Mouse (Mus musculus) adrenal gland, adult 2 months (tissue): ENCODE measurements at regions not wholly inside any gene's neighbourhood (a gene's known extent, or its start where the extent isn't known, plus 50 kb on each side); places are given as distances from the start of the nearest gene placed in this dataset.

Experiments
- DNase-seq: peaks from one replicate; pipeline ENCODE4 v3.0.0; 2021

DNA sequence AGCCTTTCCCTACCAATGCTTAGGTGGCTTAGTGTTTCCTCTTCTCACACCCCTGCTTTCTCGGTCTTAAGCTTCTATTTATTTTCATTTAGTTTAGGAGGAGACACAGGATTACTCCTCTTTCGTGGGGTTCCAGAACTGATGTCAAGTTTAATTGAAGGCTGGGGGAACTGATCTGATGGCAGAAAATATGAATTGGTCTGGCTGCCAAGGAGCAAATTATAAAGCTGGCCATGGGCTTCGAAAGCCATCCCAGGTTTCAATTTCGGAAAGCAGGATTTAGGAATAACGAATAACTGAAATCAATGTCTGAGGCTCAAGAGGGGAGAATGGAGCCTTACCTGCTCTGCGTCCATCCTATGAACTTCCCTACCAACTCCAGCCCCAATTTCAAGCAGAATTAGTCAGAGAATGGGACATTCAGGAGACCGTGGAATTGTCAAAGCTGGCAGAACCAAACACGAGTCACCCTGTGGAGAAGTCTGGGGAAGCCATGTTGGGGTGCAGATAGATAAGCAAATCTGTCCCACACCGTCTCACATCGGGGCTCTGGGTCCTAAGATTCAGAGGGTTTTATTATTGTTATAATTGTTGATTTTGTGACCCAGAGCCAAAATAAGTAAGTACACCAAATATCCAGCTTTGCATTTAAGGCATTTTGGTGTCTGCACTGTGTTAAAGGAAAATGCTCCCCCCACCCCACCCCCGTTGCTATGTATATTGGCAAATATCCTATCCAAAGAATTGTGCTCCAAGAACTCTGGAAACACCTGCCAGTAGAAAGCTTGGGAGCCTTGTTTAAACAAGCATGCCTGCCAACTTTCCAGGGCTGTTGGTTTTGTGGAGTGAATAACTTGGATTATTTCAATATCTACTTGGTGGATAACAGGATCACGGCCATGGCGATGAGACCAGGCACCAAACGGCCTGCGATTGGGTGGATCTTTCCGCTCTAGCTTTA is 56.5 kb upstream of the Tgfbr2 start:
- no peak for DNase-seq

DNA sequence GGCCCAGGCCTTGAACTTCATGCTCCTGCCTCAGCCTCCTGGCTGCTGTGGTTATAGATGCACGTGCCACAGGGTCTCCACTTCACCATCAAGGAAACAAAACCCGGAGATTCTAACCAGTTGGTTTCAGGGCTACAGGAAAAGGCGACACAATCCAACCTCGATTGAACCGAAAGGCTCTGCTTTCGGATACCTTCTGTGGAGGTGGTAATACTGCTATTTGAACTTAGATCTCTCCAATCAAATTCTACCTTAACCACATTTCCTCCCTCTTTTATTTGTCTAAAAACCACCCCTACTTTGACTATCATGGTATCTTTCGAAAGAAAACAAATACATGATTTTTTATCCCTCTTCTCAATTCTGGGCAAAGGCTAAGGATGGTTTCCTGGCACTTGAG is 55.2 kb upstream of the Tgfbr2 start:
- no peak for DNase-seq

DNA sequence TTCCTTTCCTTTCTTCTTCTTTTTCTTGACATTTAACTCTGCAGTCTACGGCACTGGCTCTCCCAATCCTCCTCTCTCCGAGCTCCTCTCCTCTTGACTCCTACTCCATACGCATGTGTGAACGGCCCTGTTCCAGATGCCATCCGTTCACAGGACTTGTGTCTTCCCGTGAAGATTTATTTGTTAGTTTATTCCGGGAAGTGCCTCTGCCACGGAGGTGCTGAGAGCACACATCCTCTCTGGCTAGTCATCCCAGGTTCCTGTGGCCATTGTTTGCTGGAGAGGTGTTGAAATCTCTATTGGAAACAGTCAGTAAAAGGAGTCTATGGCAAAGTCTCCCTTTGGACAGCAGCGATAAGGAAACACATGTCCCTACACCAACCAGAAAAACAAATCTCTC is 53.3 kb upstream of the Tgfbr2 start:
- DNase-seq, result peak; percentile 30

DNA sequence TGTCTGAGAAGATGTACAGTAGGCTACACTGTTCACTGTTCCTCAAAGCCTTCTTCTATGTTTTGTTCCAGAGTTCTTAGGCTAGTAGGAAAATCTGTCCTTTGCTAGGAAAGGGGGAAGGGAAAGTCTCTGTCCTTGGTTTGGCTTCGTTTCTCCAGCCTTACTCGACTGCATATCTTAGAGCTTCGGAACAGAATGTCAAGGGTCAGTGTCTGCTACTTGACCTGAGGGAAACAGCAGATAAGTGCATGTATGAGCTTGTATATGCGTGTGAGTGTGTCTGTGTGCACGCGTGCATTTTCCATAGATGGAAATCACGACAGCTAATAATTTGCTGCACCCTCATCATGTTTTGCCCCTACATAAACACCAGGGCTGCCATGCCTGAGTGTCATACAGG is 52.6 kb upstream of the Tgfbr2 start:
- peak; percentile 13 for DNase-seq
